Mouse (Mus musculus): ENCODE data around the gene Tpst1. TPM values are rescaled to one million over a fixed set of nuclear protein-coding genes. Genes with fewer than 3 reads are reported as not detected.

The Tpst1 gene
- total RNA-seq, 4 experiments from 2014 or later: 8.2 to 10.6 (median 9.3) TPM

GRCm38 (mm10) chr5:130089177-130089576 lies 16.1 kb downstream of the Tpst1 start:
- no peak for DNase-seq (ENCODE audit: low spot score)

GRCm38 (mm10) chr5:130089626-130090393 lies 16.7 kb downstream of the Tpst1 start:
- peak; percentile 44 for DNase-seq (ENCODE audit: low spot score)

GRCm38 (mm10) chr5:130096754-130097153 lies 23.6 kb downstream of the Tpst1 start:
- no peak for DNase-seq (ENCODE audit: low spot score)

GRCm38 (mm10) chr5:130097837-130098236 lies 24.7 kb downstream of the Tpst1 start:
- no peak for DNase-seq (ENCODE audit: low spot score)

GRCm38 (mm10) chr5:130101724-130102123 lies 28.6 kb downstream of the Tpst1 start:
- no peak for DNase-seq (ENCODE audit: low spot score)

GRCm38 (mm10) chr5:130109348-130109747 lies 36.2 kb downstream of the Tpst1 start:
- DNase-seq (ENCODE audit: low spot score): no peak

GRCm38 (mm10) chr5:130110632-130111464 lies 37.7 kb downstream of the Tpst1 start:
- DNase-seq (ENCODE audit: low spot score): no peak

- no peak for DNase-seq (ENCODE audit: low spot score)
Measured at GRCm38 (mm10) chr5:130112653-130113052, 39.5 kb downstream of the Tpst1 start.

- no peak for DNase-seq (ENCODE audit: low spot score)
Measured at GRCm38 (mm10) chr5:130116116-130116515, 43.0 kb downstream of the Tpst1 start.

- DNase-seq (ENCODE audit: low spot score): no peak
Measured at GRCm38 (mm10) chr5:130116857-130117256, 43.7 kb downstream of the Tpst1 start.

GRCm38 (mm10) chr5:130117932-130118331 lies 44.8 kb downstream of the Tpst1 start:
- DNase-seq (ENCODE audit: low spot score): no peak

GRCm38 (mm10) chr5:130119236-130119635 lies 46.1 kb downstream of the Tpst1 start:
- DNase-seq (ENCODE audit: low spot score): no peak

GRCm38 (mm10) chr5:130120070-130120736 lies 47.1 kb downstream of the Tpst1 start:
- no peak for DNase-seq (ENCODE audit: low spot score)

- peak; percentile 64 for DNase-seq (ENCODE audit: low spot score)
Measured at GRCm38 (mm10) chr5:130120904-130121303, 47.8 kb downstream of the Tpst1 start.

- no peak for DNase-seq (ENCODE audit: low spot score)
Measured at GRCm38 (mm10) chr5:130122355-130122754, 49.2 kb downstream of the Tpst1 start.

- DNase-seq (ENCODE audit: low spot score): peak; percentile 38
Measured at GRCm38 (mm10) chr5:130124271-130124670, 51.1 kb downstream of the Tpst1 start.

GRCm38 (mm10) chr5:130128686-130129523 lies 55.8 kb downstream of the Tpst1 start:
- no peak for DNase-seq (ENCODE audit: low spot score)

- DNase-seq (ENCODE audit: low spot score): no peak
Measured at GRCm38 (mm10) chr5:130129524-130129793, 56.3 kb downstream of the Tpst1 start.

- no peak for DNase-seq (ENCODE audit: low spot score)
Measured at GRCm38 (mm10) chr5:130136597-130136996, 63.5 kb downstream of the Tpst1 start.

- DNase-seq (ENCODE audit: low spot score): peak; percentile 85
Measured at GRCm38 (mm10) chr5:130139393-130139792, 66.3 kb downstream of the Tpst1 start.

GRCm38 (mm10) chr5:130141138-130141537 lies 68.0 kb downstream of the Tpst1 start:
- no peak for DNase-seq (ENCODE audit: low spot score)

GRCm38 (mm10) chr5:130142041-130142440 lies 68.9 kb downstream of the Tpst1 start:
- DNase-seq (ENCODE audit: low spot score): no peak
